Mouse (Mus musculus) forelimb bud, embryonic 11.5 days (tissue): Measurements from ENCODE around the gene Arhgef17.
A peak's percentile ranks its signal among the peaks of the same experiment; 100 is the strongest.

Experiments
- DNase-seq: peaks from one replicate; pipeline ENCODE4 v3.0.0-alpha.2; 2012; ENCODE audit warnings: low read depth, low spot score

Gene Arhgef17

GRCm38 (mm10) chr7:100931926-100932480 is at the start of gene Arhgef17:
Arhgef17 (minus strand) TSS chr7:100932107.
- DNase-seq = peak; percentile 90

DNA sequence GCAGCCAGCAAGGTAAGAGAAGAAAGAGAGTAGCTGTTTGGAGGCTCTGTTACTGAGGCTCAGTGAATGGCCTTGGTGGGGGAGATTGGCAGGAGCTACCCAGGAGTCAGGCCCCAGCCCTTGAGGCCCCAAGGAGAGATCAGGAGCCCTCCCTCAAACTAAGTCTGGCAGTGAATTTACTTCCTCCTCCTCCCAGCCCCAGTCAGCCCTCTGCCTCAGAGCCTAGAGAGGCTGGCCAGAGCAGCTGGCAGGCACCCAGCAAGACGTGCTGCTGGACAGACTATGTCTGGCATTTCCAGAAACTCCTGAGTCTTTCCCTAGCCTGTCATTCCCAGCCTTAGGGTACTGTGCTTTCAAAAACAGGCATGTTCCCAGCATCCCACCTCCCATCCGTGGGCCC is 47.3 kb upstream of the Arhgef17 start:
- no peak for DNase-seq

- DNase-seq = no peak
These were observed 46.3 kb upstream of the Arhgef17 start for GRCm38 (mm10) chr7:100978171-100978570.

DNA sequence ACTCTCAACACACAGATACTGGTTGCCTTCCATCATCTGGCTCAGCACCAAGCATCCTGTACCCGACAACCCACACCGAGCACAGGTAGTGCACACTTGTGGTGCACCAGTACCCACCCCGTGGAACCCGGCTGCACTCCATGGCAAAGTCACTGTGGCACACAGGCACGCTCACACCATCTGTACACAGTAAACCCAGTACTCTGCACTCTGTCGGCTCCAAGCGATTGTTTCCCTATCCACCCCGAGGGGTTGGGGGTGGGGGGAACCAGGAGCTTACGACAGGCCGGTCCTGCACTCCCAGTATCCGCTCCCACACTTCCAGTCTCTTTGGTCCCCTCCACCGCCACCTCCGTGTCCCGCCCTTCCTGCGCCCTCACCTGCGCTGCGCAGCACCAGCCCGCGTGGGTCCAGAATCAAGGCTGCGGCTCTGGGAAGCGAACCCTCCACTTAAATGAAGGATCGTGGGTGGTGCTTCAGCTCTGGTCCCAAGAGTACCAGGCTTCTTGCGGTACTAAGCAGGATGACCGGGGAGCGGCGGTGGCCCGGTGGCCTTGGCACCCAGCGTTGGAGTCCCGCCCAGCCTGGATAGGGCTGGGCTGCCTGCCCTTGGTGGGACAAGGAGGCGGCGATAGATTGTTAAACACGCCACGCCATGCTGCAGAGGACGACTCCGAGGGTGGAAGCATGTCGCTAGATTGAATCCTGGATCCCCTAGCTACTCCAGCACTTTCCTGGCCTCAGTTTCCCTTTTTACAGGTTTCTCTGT is 42.4 kb upstream of the Arhgef17 start, which contains the start of gene P2ry6:
Gene P2ry6 (minus strand): TSS at position 515 of the 769 bp plus-strand sequence.
- peak; percentile 18 for DNase-seq

DNA sequence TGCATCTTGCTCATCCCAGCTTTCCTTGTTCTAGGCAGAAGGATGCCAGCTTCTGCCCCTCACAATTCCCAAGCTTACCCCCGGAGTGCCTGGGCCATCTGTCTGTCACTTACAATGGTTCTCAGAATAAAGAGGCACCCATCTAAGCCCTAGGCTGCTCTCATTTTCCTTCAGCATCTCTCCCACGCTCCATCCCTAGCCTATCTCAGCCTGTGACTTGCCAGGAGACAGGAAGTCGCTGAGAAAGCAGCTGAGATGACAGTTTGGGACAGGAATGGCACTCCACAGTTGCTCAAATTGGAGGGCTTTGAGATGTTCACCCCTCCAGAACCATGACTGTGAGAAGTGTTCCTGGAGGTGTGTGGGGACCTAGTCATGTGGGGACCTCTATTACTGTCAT is 41.0 kb upstream of the Arhgef17 start:
- DNase-seq = no peak

- DNase-seq = no peak
These were observed 37.2 kb upstream of the Arhgef17 start for GRCm38 (mm10) chr7:100968874-100969659.

DNA sequence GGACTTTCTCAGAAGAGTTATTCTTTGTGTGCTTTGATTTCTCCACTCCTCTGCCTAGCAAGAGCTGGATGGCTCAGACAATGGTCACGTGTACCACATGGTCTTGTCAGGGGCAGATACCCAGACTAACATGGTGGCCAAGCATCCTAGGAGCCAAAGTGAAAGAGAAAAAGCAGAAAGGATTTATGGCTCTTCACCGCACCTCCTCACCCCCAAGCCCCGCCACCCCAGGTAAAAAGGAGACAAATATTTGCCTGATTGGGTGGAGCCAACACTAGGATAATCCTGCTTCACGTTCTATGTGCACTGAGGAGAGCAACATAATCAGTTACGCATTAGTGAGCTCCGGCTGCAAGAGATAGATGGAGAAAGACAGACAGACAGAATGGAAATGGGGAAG is 36.5 kb upstream of the Arhgef17 start:
- no peak for DNase-seq

DNA sequence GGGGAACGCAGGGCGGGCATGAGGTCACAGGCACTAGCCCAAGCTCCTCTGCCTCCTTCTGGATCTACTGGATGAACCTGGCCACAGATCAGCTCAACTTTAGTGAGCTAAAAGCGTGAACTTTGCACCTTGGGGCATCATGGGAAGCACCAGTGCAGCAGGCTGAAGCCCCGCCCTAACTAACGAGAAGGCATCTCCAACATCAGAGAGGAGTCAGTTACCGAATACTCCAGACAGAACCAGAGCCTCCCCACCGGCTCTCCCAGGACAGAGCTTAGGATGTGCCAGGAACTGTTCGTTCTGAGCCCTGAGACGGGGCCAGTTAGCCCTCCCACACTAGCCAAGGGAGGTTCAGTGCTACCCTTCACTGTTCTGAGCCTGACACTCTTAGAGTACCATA is 35.9 kb upstream of the Arhgef17 start:
- DNase-seq = no peak

- DNase-seq = no peak
These were observed 34.1 kb upstream of the Arhgef17 start for GRCm38 (mm10) chr7:100966014-100966413.

DNA sequence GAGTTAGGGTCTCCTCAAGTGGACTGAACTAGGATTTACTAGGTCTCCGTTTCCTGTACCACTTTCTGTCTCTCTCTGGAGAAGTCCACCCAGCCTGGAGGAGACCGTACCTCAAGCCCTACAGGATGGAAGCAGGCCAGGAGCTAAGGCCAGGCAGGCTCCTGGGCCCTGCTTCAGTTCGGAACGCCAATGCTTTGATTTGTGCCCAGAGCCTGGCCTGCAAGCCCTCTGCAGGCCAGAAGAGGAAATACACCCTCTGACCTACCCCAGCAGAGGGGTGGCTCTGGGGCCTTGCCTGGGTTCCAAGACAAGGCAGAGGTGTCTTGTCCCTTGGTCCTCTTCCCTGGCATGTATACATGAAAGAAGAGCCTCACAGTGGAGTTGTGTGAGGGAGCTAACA is 33.2 kb upstream of the Arhgef17 start:
- peak; percentile 49 for DNase-seq

GRCm38 (mm10) chr7:100964242-100964641 is 32.3 kb upstream of the Arhgef17 start:
- no peak for DNase-seq

DNA sequence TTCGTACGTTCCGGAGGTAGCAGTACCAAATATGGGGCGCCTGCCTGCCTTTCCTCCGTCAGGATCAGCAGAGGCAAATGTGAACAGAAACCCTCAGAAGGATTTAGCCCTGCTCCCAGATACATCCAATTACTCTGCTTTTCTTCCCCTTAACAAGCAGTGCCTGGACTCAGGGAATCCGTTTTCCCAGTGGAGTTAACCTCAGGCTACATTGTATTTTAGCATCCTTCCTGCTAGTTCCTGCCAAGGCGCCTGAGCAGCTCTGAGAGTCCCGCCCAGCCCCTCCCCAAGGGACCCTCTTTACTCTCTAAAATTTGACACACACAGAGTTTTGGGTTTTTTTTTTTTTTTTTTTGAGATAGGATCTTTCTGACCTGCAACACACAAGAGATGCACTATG is 31.5 kb upstream of the Arhgef17 start:
- DNase-seq = no peak

DNA sequence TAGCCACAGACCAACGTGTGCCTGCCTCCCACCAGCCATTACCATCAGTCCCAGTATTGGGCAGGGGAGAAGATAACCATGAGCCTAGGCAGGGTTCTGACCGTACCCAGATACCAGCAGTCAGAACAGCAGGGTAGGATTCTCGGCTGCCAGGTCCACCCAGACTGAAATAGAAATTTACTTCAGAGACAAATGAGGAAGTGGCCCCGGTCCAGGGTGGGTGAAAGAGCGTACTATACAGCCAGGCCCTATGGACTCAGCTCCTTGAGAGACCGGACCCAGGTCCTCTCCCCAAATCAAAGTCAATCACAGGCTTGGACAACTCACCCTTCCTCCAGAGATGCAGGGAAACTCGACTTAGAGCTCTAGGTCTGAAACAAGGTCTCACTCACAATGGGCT is 29.2 kb upstream of the Arhgef17 start:
- DNase-seq = no peak

- DNase-seq = no peak
These were observed 28.6 kb upstream of the Arhgef17 start for GRCm38 (mm10) chr7:100960462-100960861.

- peak; percentile 40 for DNase-seq
These were observed 26.5 kb upstream of the Arhgef17 start for GRCm38 (mm10) chr7:100958426-100958825.

DNA sequence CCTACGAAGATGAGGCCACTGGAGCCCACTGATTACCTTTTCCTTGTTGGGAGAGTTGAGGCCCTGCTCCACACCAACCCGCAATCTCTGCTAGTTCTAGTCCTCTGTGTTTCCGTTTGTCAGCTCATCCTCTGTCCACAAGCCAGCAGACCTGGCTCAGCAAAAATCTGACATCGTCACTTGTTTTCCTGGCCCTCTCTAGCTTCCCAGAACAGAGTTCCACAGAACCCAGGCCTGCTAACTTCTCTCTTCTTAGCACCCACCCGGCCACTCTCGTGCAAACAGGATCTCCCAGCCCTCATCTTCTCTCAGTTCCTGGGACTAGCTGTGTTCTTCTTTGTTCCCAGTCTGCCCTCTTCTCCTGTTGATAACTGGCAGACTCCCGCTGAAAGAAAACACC is 20.8 kb upstream of the Arhgef17 start:
- no peak for DNase-seq

DNA sequence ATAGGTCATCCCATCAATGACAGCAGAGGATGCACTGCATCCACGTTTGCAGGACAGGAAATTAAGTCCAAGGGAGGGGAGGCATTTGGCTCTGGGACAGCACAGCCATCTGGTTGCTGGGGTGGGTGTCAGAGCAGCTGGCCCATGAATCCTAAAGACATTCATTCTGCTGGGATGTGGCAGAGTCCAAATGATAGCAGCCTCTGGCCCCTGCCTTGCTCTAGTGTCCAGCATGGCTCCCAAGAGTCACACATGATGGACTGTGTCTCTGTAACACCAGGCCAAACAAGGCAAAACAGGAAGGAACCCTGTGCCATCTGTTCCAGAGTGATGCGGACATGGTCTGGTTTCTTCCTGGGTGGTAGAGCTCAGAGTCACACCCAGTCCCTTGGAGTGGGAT is 20.0 kb upstream of the Arhgef17 start:
- DNase-seq = no peak

- DNase-seq = no peak
These were observed 18.6 kb upstream of the Arhgef17 start for GRCm38 (mm10) chr7:100950481-100951010.

DNA sequence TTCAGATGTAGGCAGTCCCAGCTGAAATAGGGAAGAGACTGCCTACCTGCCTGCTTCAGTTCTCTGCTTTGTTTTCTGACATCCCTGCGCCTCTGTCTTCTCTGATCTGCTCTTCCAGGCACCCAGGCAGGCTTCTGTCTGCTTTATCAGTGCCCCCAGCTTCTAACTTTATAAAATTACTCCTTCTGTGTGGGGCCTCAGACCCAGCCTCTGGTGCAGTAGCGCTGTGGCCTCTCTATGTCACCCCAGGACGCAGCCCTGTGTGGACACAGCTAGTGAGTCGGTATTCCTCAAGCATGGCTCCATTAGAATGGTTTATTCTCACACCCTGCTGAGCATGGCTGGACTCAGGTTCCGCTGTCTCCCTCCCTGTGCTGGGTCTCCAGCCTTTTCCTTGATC is 18.1 kb upstream of the Arhgef17 start:
- DNase-seq = no peak

DNA sequence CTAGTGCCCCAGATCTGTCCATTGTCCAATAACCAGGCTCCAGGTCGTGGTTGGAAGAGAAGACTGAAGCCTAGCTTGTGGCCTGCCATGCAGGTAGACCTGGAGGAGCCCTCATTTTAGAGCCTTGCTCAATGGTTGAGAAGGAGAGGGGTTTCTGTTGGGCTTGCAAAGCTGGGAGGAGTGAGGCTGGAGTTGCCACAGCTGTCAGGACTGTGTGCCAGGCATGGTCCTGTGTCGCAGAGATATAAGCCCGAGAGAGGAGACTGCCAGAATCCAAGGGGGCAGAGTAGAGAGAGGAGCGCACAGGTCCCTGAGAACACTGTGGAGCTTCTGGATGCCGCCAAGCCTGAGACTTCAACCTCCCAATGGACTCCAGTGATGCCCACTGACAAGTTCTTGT is 12.8 kb upstream of the Arhgef17 start:
- DNase-seq = no peak

DNA sequence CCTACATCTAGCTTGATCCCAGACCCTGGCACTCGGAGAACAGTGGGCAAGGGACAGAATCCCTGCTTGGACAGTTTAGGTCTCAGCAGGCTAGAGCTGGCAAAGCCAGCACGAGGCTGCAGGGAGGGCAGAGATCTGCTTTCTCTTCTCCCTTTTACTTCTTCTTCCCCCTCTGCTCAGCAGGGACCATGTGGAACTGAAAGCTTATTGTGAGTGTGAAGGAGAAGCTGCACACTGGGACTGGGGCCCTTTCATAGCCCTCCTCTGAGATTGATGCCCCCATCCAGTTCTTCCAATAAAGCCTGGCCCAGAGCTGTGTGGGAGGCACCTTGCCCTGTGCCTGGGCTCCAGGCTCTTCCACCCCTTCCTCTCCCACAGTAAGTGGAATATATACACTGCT is 12.4 kb upstream of the Arhgef17 start:
- no peak for DNase-seq
